Mouse (Mus musculus): ENCODE data around the gene Tmem198. TPM values are rescaled to one million over a fixed set of nuclear protein-coding genes. Genes with fewer than 3 reads are reported as not detected.

The Tmem198 gene
- polyA plus RNA-seq, 1 experiment from 2014 or later = not detected

GRCm38 (mm10) chr1:75462636-75463035 lies 16.7 kb upstream of the Tmem198 start:
- WGBS (ENCODE audit: missing documents) = 38% methylated on average over 1 of the region's 1 CpGs
- no peak overlapping the region for H3K4me3 ChIP-seq (ENCODE audit: inconsistent target)
- no peaks in the 10 kb centered on the region for H3K36me3 ChIP-seq (ENCODE audit: inconsistent target)
- no peak overlapping the region for H3K27ac ChIP-seq
- H3K79me2 ChIP-seq (ENCODE audit: inconsistent target) = no peaks in the 10 kb centered on the region

GRCm38 (mm10) chr1:75463652-75464204 lies 15.6 kb upstream of the Tmem198 start:
- Histone ChIP-seq H3K4me3 (ENCODE audit: inconsistent target) (no peak overlapping the region), H3K27ac (no peak overlapping the region), H3K36me3 (ENCODE audit: inconsistent target) (no peaks in the 10 kb centered on the region), H3K79me2 (ENCODE audit: inconsistent target) (no peaks in the 10 kb centered on the region)
- 87% methylated on average over 5 of the region's 5 CpGs for WGBS (ENCODE audit: missing documents)

GRCm38 (mm10) chr1:75467215-75467927 lies 12.0 kb upstream of the Tmem198 start:
- 14% methylated on average over 14 of the region's 14 CpGs for WGBS (ENCODE audit: missing documents)
- no peaks in the 10 kb centered on the region for H3K36me3 ChIP-seq (ENCODE audit: inconsistent target)
- H3K27ac ChIP-seq = no peak overlapping the region
- H3K4me3 ChIP-seq (ENCODE audit: inconsistent target) = no peak overlapping the region
- H3K79me2 ChIP-seq (ENCODE audit: inconsistent target) = no peaks in the 10 kb centered on the region

- H3K27ac ChIP-seq = no peak overlapping the region
- H3K36me3 ChIP-seq (ENCODE audit: inconsistent target) = no peaks in the 10 kb centered on the region
- H3K79me2 ChIP-seq (ENCODE audit: inconsistent target) = no peaks in the 10 kb centered on the region
- 84% methylated on average over 17 of the region's 17 CpGs for WGBS (ENCODE audit: missing documents)
- no peak overlapping the region for H3K4me3 ChIP-seq (ENCODE audit: inconsistent target)
Observed at GRCm38 (mm10) chr1:75469287-75469825, 10.0 kb upstream of the Tmem198 start.

GRCm38 (mm10) chr1:75476441-75476840 lies 2.9 kb upstream of the Tmem198 start:
- Histone ChIP-seq H3K27ac (no peak overlapping the region), H3K4me3 (ENCODE audit: inconsistent target) (no peak overlapping the region), H3K79me2 (ENCODE audit: inconsistent target) (no peaks in the 10 kb centered on the region), H3K36me3 (ENCODE audit: inconsistent target) (no peaks in the 10 kb centered on the region)
- 91% methylated on average over 9 of the region's 11 CpGs for WGBS (ENCODE audit: missing documents)

GRCm38 (mm10) chr1:75477264-75477965 lies 1.9 kb upstream of the Tmem198 start:
- 12% methylated on average over 35 of the region's 35 CpGs for WGBS (ENCODE audit: missing documents)
- Histone ChIP-seq H3K79me2 (ENCODE audit: inconsistent target) (no peaks in the 10 kb centered on the region), H3K4me3 (ENCODE audit: inconsistent target) (no peak overlapping the region), H3K27ac (no peak overlapping the region), H3K36me3 (ENCODE audit: inconsistent target) (no peaks in the 10 kb centered on the region)

- no peak overlapping the region for H3K27ac ChIP-seq
- WGBS (ENCODE audit: missing documents) = 49% methylated on average over 3 of the region's 3 CpGs
Observed at GRCm38 (mm10) chr1:75477966-75478290, 1.4 kb upstream of the Tmem198 start.

GRCm38 (mm10) chr1:75478497-75478896 lies 835 bp upstream of the Tmem198 start:
- Histone ChIP-seq H3K79me2 (ENCODE audit: inconsistent target) (no peaks in the 10 kb centered on the region), H3K27ac (no peak overlapping the region), H3K36me3 (ENCODE audit: inconsistent target) (no peaks in the 10 kb centered on the region), H3K4me3 (ENCODE audit: inconsistent target) (no peak overlapping the region)
- WGBS (ENCODE audit: missing documents) = 0% methylated on average over 10 of the region's 25 CpGs

More at GRCm38 (mm10) chr1:75477966-75478290, 1.4 kb upstream of the Tmem198 start:
- H3K79me2 ChIP-seq (ENCODE audit: inconsistent target) = no peaks in the 10 kb centered on the region
- no peaks in the 10 kb centered on the region for H3K36me3 ChIP-seq (ENCODE audit: inconsistent target)
- no peak overlapping the region for H3K4me3 ChIP-seq (ENCODE audit: inconsistent target)

- Histone ChIP-seq H3K4me3 (ENCODE audit: inconsistent target) (no peak overlapping the region), H3K27ac (no peak overlapping the region), H3K36me3 (ENCODE audit: inconsistent target) (no peaks in the 10 kb centered on the region), H3K79me2 (ENCODE audit: inconsistent target) (no peaks in the 10 kb centered on the region)
- 2% methylated on average over 18 of the region's 24 CpGs for WGBS (ENCODE audit: missing documents)
Observed at GRCm38 (mm10) chr1:75479635-75479989, 280 bp downstream of the Tmem198 start.

- WGBS (ENCODE audit: missing documents) = 32% methylated on average over 13 of the region's 13 CpGs
- Histone ChIP-seq H3K36me3 (ENCODE audit: inconsistent target) (no peaks in the 10 kb centered on the region), H3K79me2 (ENCODE audit: inconsistent target) (no peaks in the 10 kb centered on the region), H3K4me3 (ENCODE audit: inconsistent target) (no peak overlapping the region), H3K27ac (no peak overlapping the region)
Observed at GRCm38 (mm10) chr1:75480036-75480435, 704 bp downstream of the Tmem198 start.

GRCm38 (mm10) chr1:75480735-75481134 lies 1.4 kb downstream of the Tmem198 start:
- Histone ChIP-seq H3K79me2 (ENCODE audit: inconsistent target) (no peaks in the 10 kb centered on the region), H3K27ac (no peak overlapping the region), H3K4me3 (ENCODE audit: inconsistent target) (no peak overlapping the region), H3K36me3 (ENCODE audit: inconsistent target) (no peaks in the 10 kb centered on the region)
- WGBS (ENCODE audit: missing documents) = 78% methylated on average over 7 of the region's 7 CpGs

- H3K79me2 ChIP-seq (ENCODE audit: inconsistent target) = no peaks in the 10 kb centered on the region
- WGBS (ENCODE audit: missing documents) = 11% methylated on average over 24 of the region's 24 CpGs
- H3K4me3 ChIP-seq (ENCODE audit: inconsistent target) = no peak overlapping the region
- no peaks in the 10 kb centered on the region for H3K36me3 ChIP-seq (ENCODE audit: inconsistent target)
- H3K27ac ChIP-seq = no peak overlapping the region
Observed at GRCm38 (mm10) chr1:75486561-75486960, 7.2 kb downstream of the Tmem198 start.

GRCm38 (mm10) chr1:75487040-75487404 lies 7.7 kb downstream of the Tmem198 start:
- no peak overlapping the region for H3K27ac ChIP-seq
- WGBS (ENCODE audit: missing documents) = 7% methylated on average over 13 of the region's 13 CpGs
- no peak overlapping the region for H3K4me3 ChIP-seq (ENCODE audit: inconsistent target)
- no peaks in the 10 kb centered on the region for H3K36me3 ChIP-seq (ENCODE audit: inconsistent target)
- H3K79me2 ChIP-seq (ENCODE audit: inconsistent target) = no peaks in the 10 kb centered on the region

- Histone ChIP-seq H3K27ac (no peak overlapping the region), H3K36me3 (ENCODE audit: inconsistent target) (no peaks in the 10 kb centered on the region), H3K4me3 (ENCODE audit: inconsistent target) (no peak overlapping the region), H3K79me2 (ENCODE audit: inconsistent target) (no peaks in the 10 kb centered on the region)
- 3% methylated on average over 56 of the region's 62 CpGs for whole genome bisulfite sequencing (ENCODE audit: missing documents)
Observed at GRCm38 (mm10) chr1:75487405-75488161, 8.3 kb downstream of the Tmem198 start.
